Mouse (Mus musculus) natural killer cell, adult 2 months (primary cell): ENCODE results near the gene Rps28.
"Not testable (repeated sequence)": the region's sequence is repeated elsewhere in the genome, so short reads cannot be mapped to it uniquely, and the experiment has no call there.

ENCODE experiments used
- DNase-seq, 2 experiments: peaks; one replicate each; pipeline ENCODE4 v3.0.0; 2022; ENCODE audit warnings: low spot score in 2 of 2

Gene Rps28

GRCm38 (mm10) chr17:33824084-33824996 lies at the start of gene Rps28, which contains the start of gene Ndufa7:
Rps28 (minus strand) TSS chr17:33824562.
Ndufa7 (plus strand) TSS chr17:33824572.
- DNase-seq: peak; percentile 99

- not testable (repeated sequence) for DNase-seq
These were observed 49.2 kb upstream of the Rps28 start, which contains the start of gene Gm7029 for GRCm38 (mm10) chr17:33873537-33873936. Gm7029 (plus strand) TSS chr17:33873837.

GRCm38 (mm10) chr17:33865330-33866030 lies 41.1 kb upstream of the Rps28 start:
- peak; percentile 72 to 78 for DNase-seq

GRCm38 (mm10) chr17:33857816-33858215 lies 33.5 kb upstream of the Rps28 start:
- DNase-seq: no peak

- DNase-seq: no peak
These were observed 27.0 kb upstream of the Rps28 start for GRCm38 (mm10) chr17:33851331-33851730.

GRCm38 (mm10) chr17:33848139-33848538 lies 23.8 kb upstream of the Rps28 start:
- no peak for DNase-seq

GRCm38 (mm10) chr17:33844196-33844595 lies 19.8 kb upstream of the Rps28 start:
- no peak for DNase-seq

GRCm38 (mm10) chr17:33842966-33843795 lies 18.8 kb upstream of the Rps28 start, which contains the start of gene Cd320:
Cd320 (plus strand) TSS chr17:33843091.
- peak; percentile 89 to 92 for DNase-seq

GRCm38 (mm10) chr17:33829561-33829960 lies 5.2 kb upstream of the Rps28 start:
- DNase-seq: no peak

GRCm38 (mm10) chr17:33828892-33829291 lies 4.5 kb upstream of the Rps28 start:
- DNase-seq: no peak

GRCm38 (mm10) chr17:33826850-33827249 lies 2.5 kb upstream of the Rps28 start:
- peak; percentile 61 to 64 for DNase-seq

GRCm38 (mm10) chr17:33825462-33825861 lies 1.1 kb upstream of the Rps28 start:
- DNase-seq: no peak

GRCm38 (mm10) chr17:33824997-33825330 lies 602 bp upstream of the Rps28 start:
- DNase-seq: not testable (repeated sequence)

GRCm38 (mm10) chr17:33823171-33823570 lies 1.2 kb downstream of the Rps28 start:
- DNase-seq: not testable (repeated sequence)

GRCm38 (mm10) chr17:33822436-33822959 lies 1.9 kb downstream of the Rps28 start:
- DNase-seq: no peak

- DNase-seq: no peak
These were observed 6.3 kb downstream of the Rps28 start for GRCm38 (mm10) chr17:33817969-33818643.

- peak; percentile 61 to 70 for DNase-seq
These were observed 7.0 kb downstream of the Rps28 start for GRCm38 (mm10) chr17:33817184-33817968.

GRCm38 (mm10) chr17:33816612-33817011 lies 7.8 kb downstream of the Rps28 start:
- no peak for DNase-seq

GRCm38 (mm10) chr17:33815399-33815798 lies 9.0 kb downstream of the Rps28 start:
- no peak for DNase-seq

- DNase-seq: no peak
These were observed 11.4 kb downstream of the Rps28 start for GRCm38 (mm10) chr17:33812990-33813389.
